Mouse (Mus musculus): ENCODE results near the gene Casp3. TPM values are rescaled to one million over a fixed set of nuclear protein-coding genes. Genes with fewer than 3 reads are reported as not detected.
"Not testable (repeated sequence)": the region's sequence is repeated elsewhere in the genome, so short reads cannot be mapped to it uniquely, and the experiment has no call there.

The Casp3 gene
- 132 and 138 TPM in 2 replicates for polyA plus RNA-seq (2016; fragmentation: Nextera tagmentation; extraction: Ambion mirVana)

DNA sequence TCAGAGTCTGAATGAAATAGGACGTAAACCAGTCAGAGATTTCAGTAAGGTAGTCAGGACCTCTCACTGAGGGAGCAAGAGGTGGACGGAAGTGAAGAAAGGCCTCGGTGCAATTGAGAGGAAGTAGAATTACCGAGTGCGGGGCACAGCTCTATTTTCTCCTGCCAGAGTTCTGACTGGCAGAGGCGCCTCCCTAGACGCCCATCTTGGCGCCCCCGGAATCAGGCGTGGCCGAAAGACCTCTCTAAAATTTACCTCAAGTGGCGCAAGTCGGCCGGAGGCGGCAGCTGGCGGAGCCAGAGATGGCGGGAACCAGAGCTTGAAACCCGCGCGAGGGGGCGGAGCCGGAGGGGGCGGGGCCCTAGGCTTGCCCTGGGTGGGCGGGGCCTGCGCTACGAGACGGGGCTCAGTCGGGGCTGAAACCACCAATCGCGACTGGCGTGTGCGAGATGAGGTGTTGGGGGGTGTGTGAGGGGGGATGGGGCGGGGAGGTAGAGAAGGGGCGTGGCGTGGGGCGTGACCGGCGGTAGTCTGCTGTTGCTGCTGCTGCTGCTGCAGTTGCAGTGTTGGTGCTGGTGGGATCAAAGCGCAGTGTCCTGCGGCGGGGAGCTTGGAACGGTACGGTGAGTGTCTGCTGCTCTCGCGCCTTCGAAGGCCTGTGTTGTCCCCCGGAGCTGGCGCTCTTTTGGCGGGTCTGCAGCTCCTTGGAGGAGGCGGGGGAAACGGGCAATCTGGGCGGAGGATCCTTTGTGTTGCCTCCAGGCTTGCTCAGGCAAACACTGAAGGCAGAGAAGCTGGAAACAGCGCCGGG is at the start of gene Casp3, which contains the start of gene Primpol:
TSS of gene Casp3 (plus strand) at position 413 of the 811 bp plus-strand sequence.
TSS of gene Primpol (minus strand) at position 334 of the 811 bp plus-strand sequence.
- Histone ChIP-seq H3K27ac (peak within 1 kb of the TSS; percentile 95), H3K9me3 (no peaks in the 10 kb centered on the region), H3K4me3 (replicated peaks) (peak within 1 kb of the TSS; percentile 78), H3K36me3 (no peaks in the 10 kb centered on the region), H3K27me3 (no peaks in the 10 kb centered on the region), H3K4me2 (peak within 1 kb of the TSS; percentile 90), H3K9ac (replicated peaks) (peak within 1 kb of the TSS; percentile 87), H3K4me1 (replicated peaks) (peaks cover 35% of the 10 kb centered on the region)
- ATAC-seq (ENCODE audit: insufficient number of reproducible peaks, insufficient read depth, low FRiP score, low TSS enrichment, low read depth): peak; percentile 93
- WGBS: under 1% methylated on average over 53 of the region's 54 CpGs

DNA sequence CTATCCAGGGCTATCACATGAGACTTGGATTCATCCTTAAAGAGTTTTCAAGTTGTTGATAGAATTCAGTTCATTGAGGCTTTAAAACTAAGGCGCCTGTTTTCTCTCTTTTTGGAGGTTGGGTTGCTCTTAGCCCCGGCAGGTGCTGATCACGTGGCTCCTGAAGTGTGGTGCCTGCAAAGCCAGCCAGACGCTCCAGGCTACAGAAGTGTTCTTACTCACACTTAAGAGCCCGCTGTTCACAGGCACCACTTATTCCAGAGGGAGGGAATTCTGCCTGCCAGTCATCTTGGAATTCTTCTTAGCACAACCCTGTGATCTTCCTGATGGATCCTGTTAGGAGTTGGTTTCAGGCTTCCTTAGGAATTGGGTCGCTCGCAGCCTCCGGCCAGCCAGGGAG is 49.1 kb upstream of the Casp3 start:
- Histone ChIP-seq H3K9ac (replicated peaks) (no peak overlapping the region), H3K4me1 (replicated peaks) (0 out of 2 replicates have a peak, but pooled peaks cover 4% of the 10 kb centered on the region), H3K27me3 (no peaks in the 10 kb centered on the region), H3K4me2 (no peak overlapping the region), H3K36me3 (peaks cover 27% of the 10 kb centered on the region), H3K27ac (no peak overlapping the region), H3K4me3 (replicated peaks) (no peak overlapping the region), H3K9me3 (no peaks in the 10 kb centered on the region)
- ATAC-seq (ENCODE audit: insufficient number of reproducible peaks, insufficient read depth, low FRiP score, low TSS enrichment, low read depth): no peak
- 75% methylated on average over 8 of the region's 8 CpGs for WGBS

DNA sequence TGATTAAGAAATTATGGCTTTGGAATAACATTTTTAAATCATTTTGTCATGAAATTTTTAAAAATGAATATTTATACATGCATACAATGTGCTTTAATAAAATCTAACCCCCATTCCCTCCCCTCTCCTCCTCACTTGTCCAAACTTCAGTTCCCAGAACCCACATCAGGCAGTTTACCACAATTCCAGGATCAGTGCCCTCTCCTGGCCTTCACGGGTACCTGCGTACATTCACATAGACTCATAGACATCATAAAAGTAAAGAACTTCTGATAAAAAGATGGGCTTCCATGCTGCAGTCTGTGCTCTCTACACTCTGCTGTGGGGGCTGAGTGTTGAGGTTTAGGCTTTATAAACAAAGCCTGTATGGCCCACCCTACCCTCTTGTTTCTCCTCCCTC is 48.1 kb upstream of the Casp3 start:
- Histone ChIP-seq H3K9me3 (no peaks in the 10 kb centered on the region), H3K4me3 (replicated peaks) (no peak overlapping the region), H3K27me3 (no peaks in the 10 kb centered on the region), H3K27ac (no peak overlapping the region), H3K36me3 (peaks cover 29% of the 10 kb centered on the region), H3K4me1 (replicated peaks) (0 out of 2 replicates have a peak, but pooled peaks cover 4% of the 10 kb centered on the region), H3K4me2 (no peak overlapping the region), H3K9ac (replicated peaks) (no peak overlapping the region)
- ATAC-seq (ENCODE audit: insufficient number of reproducible peaks, insufficient read depth, low FRiP score, low TSS enrichment, low read depth): no peak
- WGBS: 83% methylated on average over 2 of the region's 2 CpGs

DNA sequence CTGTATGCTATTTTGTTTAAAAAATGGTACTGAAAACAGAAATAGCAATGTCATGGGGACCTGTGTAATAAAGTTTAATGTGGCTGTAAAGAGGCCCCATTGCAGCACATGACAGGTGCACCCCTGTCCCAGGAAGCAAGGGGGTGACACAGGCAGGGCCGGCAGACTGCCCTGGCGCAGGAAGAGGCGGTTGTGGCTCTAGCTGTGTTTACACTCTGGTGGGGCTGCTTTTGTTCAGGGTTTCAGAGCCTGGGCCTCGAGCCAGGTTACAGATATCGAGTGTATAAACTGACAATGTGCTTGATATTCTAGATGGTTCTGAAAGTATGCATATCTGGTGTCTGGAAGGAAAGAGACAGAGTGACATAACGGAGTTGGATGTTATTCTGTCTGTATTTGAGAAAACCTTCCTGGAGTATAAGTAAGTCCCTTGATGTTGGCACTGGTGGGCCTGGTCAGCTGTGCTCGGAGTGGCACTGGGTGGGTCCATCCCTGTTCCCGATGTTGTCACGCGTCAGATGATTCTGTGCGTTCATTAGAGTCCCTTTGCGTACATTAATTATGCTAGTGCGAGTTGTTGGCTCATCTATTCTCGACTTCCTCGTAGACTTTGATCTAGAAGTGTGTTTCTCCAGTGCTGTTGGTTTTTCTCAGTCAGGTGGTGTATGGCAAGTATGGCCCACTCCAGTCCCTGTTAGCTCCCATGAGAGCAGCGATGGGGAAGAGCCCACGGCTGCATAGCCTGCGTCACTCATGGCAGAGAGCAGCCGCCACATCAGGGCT is 47.2 kb upstream of the Casp3 start:
- Histone ChIP-seq H3K4me1 (replicated peaks) (0 out of 2 replicates have a peak, but pooled peaks cover 4% of the 10 kb centered on the region), H3K27ac (no peak overlapping the region), H3K36me3 (peaks cover 38% of the 10 kb centered on the region), H3K9ac (replicated peaks) (no peak overlapping the region), H3K4me3 (replicated peaks) (no peak overlapping the region), H3K27me3 (no peaks in the 10 kb centered on the region), H3K4me2 (no peak overlapping the region), H3K9me3 (no peaks in the 10 kb centered on the region)
- WGBS: 90% methylated on average over 19 of the region's 19 CpGs
- ATAC-seq (ENCODE audit: insufficient number of reproducible peaks, insufficient read depth, low FRiP score, low TSS enrichment, low read depth): no peak

- Histone ChIP-seq H3K4me1 (replicated peaks) (0 out of 2 replicates have a peak, but pooled peaks cover 4% of the 10 kb centered on the region), H3K4me3 (replicated peaks) (no peak overlapping the region), H3K27me3 (no peaks in the 10 kb centered on the region), H3K27ac (no peak overlapping the region), H3K4me2 (no peak overlapping the region), H3K9me3 (no peaks in the 10 kb centered on the region), H3K9ac (replicated peaks) (no peak overlapping the region), H3K36me3 (peaks cover 36% of the 10 kb centered on the region)
- ATAC-seq (ENCODE audit: insufficient number of reproducible peaks, insufficient read depth, low FRiP score, low TSS enrichment, low read depth): 0 out of 2 replicates have a peak, but pooled peaks have one; percentile 26
- 90% methylated on average over 9 of the region's 14 CpGs for WGBS
Observed at GRCm38 (mm10) chr8:46570673-46571072, 46.4 kb upstream of the Casp3 start.

DNA sequence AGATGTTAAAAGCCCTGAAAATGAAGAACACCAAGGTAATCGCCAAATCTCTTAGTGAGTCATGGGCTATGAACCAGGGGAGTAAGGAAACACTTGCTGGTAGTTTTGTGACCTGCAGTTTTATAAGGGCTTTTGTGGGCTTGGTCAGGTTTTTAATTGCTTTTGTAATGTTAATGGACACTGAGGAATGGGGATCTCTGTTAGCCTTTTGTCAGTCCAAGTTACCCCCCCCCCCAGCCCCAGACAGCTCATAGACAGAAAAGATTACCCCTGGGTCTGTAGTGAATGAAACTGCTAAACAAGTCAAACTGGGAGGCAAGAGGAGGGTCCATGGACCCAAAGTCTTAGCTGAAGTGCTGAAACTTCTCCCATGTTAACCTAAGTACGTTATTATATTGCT is 43.6 kb upstream of the Casp3 start:
- 78% methylated on average over 2 of the region's 2 CpGs for whole genome bisulfite sequencing
- H3K36me3 ChIP-seq: peaks cover 57% of the 10 kb centered on the region
- H3K9ac ChIP-seq (replicated peaks): no peak overlapping the region
- H3K4me2 ChIP-seq: no peak overlapping the region
- H3K27me3 ChIP-seq: no peaks in the 10 kb centered on the region
- H3K27ac ChIP-seq: no peak overlapping the region
- no peak for ATAC-seq (ENCODE audit: insufficient number of reproducible peaks, insufficient read depth, low FRiP score, low TSS enrichment, low read depth)
- H3K4me1 ChIP-seq (replicated peaks): 0 out of 2 replicates have a peak, but pooled peaks cover 4% of the 10 kb centered on the region
- no peaks in the 10 kb centered on the region for H3K9me3 ChIP-seq
- H3K4me3 ChIP-seq (replicated peaks): no peak overlapping the region

DNA sequence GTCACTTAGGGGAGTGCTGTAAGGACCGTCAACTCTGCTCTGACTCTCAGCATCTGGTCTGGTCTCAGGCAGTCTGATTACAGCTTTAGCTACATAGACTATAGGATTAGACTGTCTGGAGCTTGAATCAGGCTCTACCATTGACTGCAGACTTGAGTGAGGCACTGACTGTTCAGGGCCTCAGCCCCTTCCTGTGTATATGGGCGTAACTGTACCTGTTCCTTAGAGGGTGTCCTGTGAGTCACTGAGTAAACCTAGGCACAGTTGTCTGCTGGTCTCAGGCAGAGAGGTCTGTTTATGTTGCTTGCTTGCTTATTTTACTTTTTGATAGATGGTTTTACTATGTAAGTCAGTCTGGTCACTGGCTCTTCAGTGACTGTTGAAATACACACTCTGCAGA is 43.1 kb upstream of the Casp3 start:
- Histone ChIP-seq H3K9ac (replicated peaks) (no peak overlapping the region), H3K4me3 (replicated peaks) (no peak overlapping the region), H3K9me3 (no peaks in the 10 kb centered on the region), H3K36me3 (peaks cover 62% of the 10 kb centered on the region), H3K4me2 (no peak overlapping the region), H3K27me3 (no peaks in the 10 kb centered on the region), H3K27ac (no peak overlapping the region), H3K4me1 (replicated peaks) (0 out of 2 replicates have a peak, but pooled peaks cover 4% of the 10 kb centered on the region)
- WGBS: 84% methylated on average over 2 of the region's 2 CpGs
- no peak for ATAC-seq (ENCODE audit: insufficient number of reproducible peaks, insufficient read depth, low FRiP score, low TSS enrichment, low read depth)

DNA sequence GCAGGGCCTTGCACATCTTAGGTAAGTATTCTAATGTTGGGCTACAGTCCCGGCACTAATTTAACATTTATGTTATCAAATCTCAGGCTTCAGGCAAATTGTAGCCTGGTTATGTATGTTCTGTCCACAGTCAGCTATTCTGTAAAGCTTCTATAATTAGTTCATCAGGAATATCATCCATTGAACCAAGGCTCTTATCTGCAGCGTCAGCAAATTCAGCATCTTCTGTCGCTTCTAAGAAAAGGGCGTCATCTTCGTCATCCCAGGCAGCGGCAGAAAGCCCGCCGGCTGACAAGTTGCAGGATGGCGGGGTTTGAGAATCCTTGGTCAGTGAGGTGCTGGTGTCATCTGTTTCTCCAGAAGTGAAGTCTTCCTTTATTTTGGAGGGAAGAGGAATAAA is 38.3 kb upstream of the Casp3 start:
- no peak overlapping the region for H3K4me3 ChIP-seq (replicated peaks)
- no peak overlapping the region for H3K4me2 ChIP-seq
- no peaks in the 10 kb centered on the region for H3K9me3 ChIP-seq
- H3K9ac ChIP-seq (replicated peaks): no peak overlapping the region
- peaks cover 79% of the 10 kb centered on the region for H3K36me3 ChIP-seq
- H3K27me3 ChIP-seq: no peaks in the 10 kb centered on the region
- H3K27ac ChIP-seq: no peak overlapping the region
- no peak for ATAC-seq (ENCODE audit: insufficient number of reproducible peaks, insufficient read depth, low FRiP score, low TSS enrichment, low read depth)
- H3K4me1 ChIP-seq (replicated peaks): no peaks in the 10 kb centered on the region
- 94% methylated on average over 9 of the region's 9 CpGs for whole genome bisulfite sequencing

- H3K9me3 ChIP-seq; ATAC-seq (ENCODE audit: insufficient number of reproducible peaks, insufficient read depth, low FRiP score, low TSS enrichment, low read depth): not testable (repeated sequence)
- WGBS: 41% methylated on average over 4 of the region's 4 CpGs
Observed at GRCm38 (mm10) chr8:46584328-46584727, 32.8 kb upstream of the Casp3 start.

DNA sequence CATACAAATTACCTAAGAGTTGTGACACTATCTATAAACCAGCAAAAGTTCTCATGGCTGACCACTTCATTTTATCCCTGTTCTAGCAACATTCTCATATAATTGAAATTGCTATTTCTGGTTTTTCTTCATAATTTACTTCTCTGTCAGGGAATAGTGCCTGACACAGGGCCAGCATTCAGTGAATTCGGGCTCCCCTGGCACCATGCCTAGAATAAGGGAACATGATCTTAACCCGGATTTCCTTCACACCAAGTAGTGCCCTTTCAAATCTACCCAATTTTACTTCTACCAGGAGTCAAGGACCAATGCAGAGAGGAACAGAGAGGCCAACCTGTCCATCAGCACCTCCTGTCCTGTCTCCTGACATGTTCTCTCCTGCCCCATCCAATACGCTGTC is 31.5 kb upstream of the Casp3 start:
- Histone ChIP-seq H3K27me3 (no peaks in the 10 kb centered on the region), H3K9me3 (no peaks in the 10 kb centered on the region), H3K36me3 (peaks cover 26% of the 10 kb centered on the region), H3K9ac (replicated peaks) (no peak overlapping the region), H3K4me2 (no peak overlapping the region), H3K27ac (no peak overlapping the region), H3K4me3 (replicated peaks) (no peak overlapping the region), H3K4me1 (replicated peaks) (no peaks in the 10 kb centered on the region)
- WGBS: 81% methylated on average over 3 of the region's 3 CpGs
- no peak for ATAC-seq (ENCODE audit: insufficient number of reproducible peaks, insufficient read depth, low FRiP score, low TSS enrichment, low read depth)

More at GRCm38 (mm10) chr8:46584328-46584727, 32.8 kb upstream of the Casp3 start:
- H3K9ac ChIP-seq (replicated peaks); H3K4me2 ChIP-seq; H3K27me3 ChIP-seq; H3K27ac ChIP-seq; H3K4me1 ChIP-seq (replicated peaks); H3K4me3 ChIP-seq (replicated peaks): not testable (repeated sequence)
- H3K36me3 ChIP-seq: peaks cover 37% of the 10 kb centered on the region

GRCm38 (mm10) chr8:46587911-46588310 is 29.2 kb upstream of the Casp3 start:
- no peak overlapping the region for H3K4me3 ChIP-seq (replicated peaks)
- H3K4me1 ChIP-seq (replicated peaks): no peaks in the 10 kb centered on the region
- H3K27me3 ChIP-seq: no peaks in the 10 kb centered on the region
- 89% methylated on average over 5 of the region's 5 CpGs for whole genome bisulfite sequencing
- no peak overlapping the region for H3K27ac ChIP-seq
- H3K4me2 ChIP-seq: no peak overlapping the region
- no peaks in the 10 kb centered on the region for H3K9me3 ChIP-seq
- no peak overlapping the region for H3K9ac ChIP-seq (replicated peaks)
- no peak for ATAC-seq (ENCODE audit: insufficient number of reproducible peaks, insufficient read depth, low FRiP score, low TSS enrichment, low read depth)
- peaks cover 9% of the 10 kb centered on the region; the same call in 1 of the 2 replicates for H3K36me3 ChIP-seq

Measured in limb, embryonic 12.5 days (tissue).